Mouse (Mus musculus) midbrain, embryonic 12.5 days (tissue): ENCODE measurements at regions not wholly inside any gene's neighbourhood (a gene's known extent, or its start where the extent isn't known, plus 50 kb on each side); places are given as distances from the start of the nearest gene placed in this dataset.
A peak's percentile ranks its signal among the peaks of the same experiment; 100 is the strongest.
"Not testable (repeated sequence)": the region's sequence is repeated elsewhere in the genome, so short reads cannot be mapped to it uniquely, and the experiment has no call there.

Experiments used
- ATAC-seq: fragments of 200-750 bp; cut with Nextera tagmentation; 2 replicates; pipeline ENCODE4 v1.8.0; 2017; ENCODE audit warnings: low read depth, moderate TSS enrichment, moderate library complexity; ENCODE audit not compliant: low FRiP score
- H3K27ac ChIP-seq: fragments of 300-500 bp; sonication (generic); replicated peaks from 2 replicates; pipeline ENCODE4 v1.5.1; 2016; ENCODE audit warnings: mild to moderate bottlenecking
- H3K27me3 ChIP-seq: fragments of 300-500 bp; sonication (generic); 2 replicates; pipeline ENCODE4 v1.6.1; 2016; ENCODE audit warnings: mild to moderate bottlenecking
- H3K36me3 ChIP-seq: fragments of 300-500 bp; sonication (generic); 2 replicates; pipeline ENCODE4 v1.6.1; 2016
- H3K4me1 ChIP-seq: fragments of 300-500 bp; sonication (generic); 2 replicates; pipeline ENCODE4 v1.6.1; 2016
- H3K4me2 ChIP-seq: fragments of 300-500 bp; sonication (generic); replicated peaks from 2 replicates; pipeline ENCODE4 v1.6.1; 2016; ENCODE audit warnings: mild to moderate bottlenecking, moderate library complexity
- H3K4me3 ChIP-seq: fragments of 300-500 bp; sonication (generic); 2 replicates; pipeline ENCODE4 v1.5.1; 2016; ENCODE audit warnings: mild to moderate bottlenecking
- H3K9ac ChIP-seq: fragments of 300-500 bp; sonication (generic); replicated peaks from 2 replicates; pipeline ENCODE4 v1.6.1; 2016; ENCODE audit warnings: mild to moderate bottlenecking, moderate library complexity
- H3K9me3 ChIP-seq: fragments of 300-500 bp; sonication (generic); 2 replicates; pipeline ENCODE4 v1.6.1; 2016; ENCODE audit warnings: mild to moderate bottlenecking
- WGBS: fragments of 180-500 bp; shearing (Covaris S2); methylation state at CpG from one replicate; pipeline ENCODE4 v1.1.7; 2016; 5-methylcytosine and 5-hydroxymethylcytosine counted together

DNA sequence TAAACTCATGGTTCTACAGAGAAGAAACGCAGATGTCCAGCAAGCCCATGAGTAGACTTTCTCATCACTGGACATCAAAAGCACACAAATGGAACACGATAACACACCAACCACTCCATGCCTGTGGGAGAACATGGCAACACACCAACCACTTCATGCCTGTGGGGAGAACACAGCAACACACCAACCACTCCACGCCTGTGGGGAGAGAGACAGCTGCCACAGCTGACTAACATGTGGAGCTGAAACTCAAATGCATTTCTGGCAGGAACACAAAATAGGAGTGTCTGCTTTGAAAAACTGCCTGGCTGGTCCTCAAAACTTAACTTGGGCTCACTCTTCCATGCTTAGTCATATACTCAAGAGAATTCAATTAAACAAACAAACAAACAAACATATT is 88.4 kb upstream of the Prkcq start:
- ATAC-seq = no peak
- H3K9ac ChIP-seq = no peak overlapping the region
- no peaks in the 10 kb centered on the region for H3K27me3 ChIP-seq
- no peak overlapping the region for H3K27ac ChIP-seq
- no peaks in the 10 kb centered on the region for H3K9me3 ChIP-seq
- no peak overlapping the region for H3K4me2 ChIP-seq
- no peaks in the 10 kb centered on the region for H3K4me1 ChIP-seq
- H3K4me3 ChIP-seq = no peak overlapping the region
- WGBS = 89% methylated on average over 3 of the region's 3 CpGs
- H3K36me3 ChIP-seq = no peaks in the 10 kb centered on the region

DNA sequence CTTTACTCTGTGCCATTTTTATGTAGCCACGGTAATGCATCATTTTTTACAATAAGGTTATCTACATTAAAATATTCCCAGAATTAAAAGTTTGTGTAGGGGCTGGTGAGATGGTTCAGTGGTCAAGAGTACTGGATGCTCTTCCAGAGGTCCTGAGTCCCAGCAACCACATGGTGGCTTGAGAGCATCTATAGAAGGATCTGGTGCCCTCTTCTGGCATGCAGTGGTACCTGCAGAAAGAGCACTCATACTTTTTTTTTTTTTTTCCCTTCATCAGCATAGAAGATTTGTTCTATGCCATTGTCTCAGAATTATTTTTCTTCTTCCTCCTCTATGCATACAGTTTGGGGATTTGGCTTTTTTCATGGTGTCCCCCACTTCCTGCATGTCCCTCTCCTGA is 84.9 kb upstream of the Prkcq start:
- H3K27ac ChIP-seq = no peak overlapping the region
- H3K4me3 ChIP-seq = no peak overlapping the region
- no peaks in the 10 kb centered on the region for H3K36me3 ChIP-seq
- H3K27me3 ChIP-seq = no peaks in the 10 kb centered on the region
- no peak overlapping the region for H3K4me2 ChIP-seq
- H3K9ac ChIP-seq = no peak overlapping the region
- H3K9me3 ChIP-seq = no peaks in the 10 kb centered on the region
- no peaks in the 10 kb centered on the region for H3K4me1 ChIP-seq
- ATAC-seq = no peak
- 25% methylated on average over 1 of the region's 1 CpGs for WGBS

GRCm38 (mm10) chr2:11099834-11100622 is 71.9 kb upstream of the Prkcq start:
- not testable (repeated sequence) for H3K27me3 ChIP-seq, H3K27ac ChIP-seq, H3K4me1 ChIP-seq, H3K9ac ChIP-seq, H3K36me3 ChIP-seq, H3K9me3 ChIP-seq
- peak overlapping the region; percentile 43 for H3K4me2 ChIP-seq
- peak; percentile 91 for ATAC-seq
- 48% methylated on average over 34 of the region's 34 CpGs for WGBS
- peak overlapping the region; percentile 29 for H3K4me3 ChIP-seq

DNA sequence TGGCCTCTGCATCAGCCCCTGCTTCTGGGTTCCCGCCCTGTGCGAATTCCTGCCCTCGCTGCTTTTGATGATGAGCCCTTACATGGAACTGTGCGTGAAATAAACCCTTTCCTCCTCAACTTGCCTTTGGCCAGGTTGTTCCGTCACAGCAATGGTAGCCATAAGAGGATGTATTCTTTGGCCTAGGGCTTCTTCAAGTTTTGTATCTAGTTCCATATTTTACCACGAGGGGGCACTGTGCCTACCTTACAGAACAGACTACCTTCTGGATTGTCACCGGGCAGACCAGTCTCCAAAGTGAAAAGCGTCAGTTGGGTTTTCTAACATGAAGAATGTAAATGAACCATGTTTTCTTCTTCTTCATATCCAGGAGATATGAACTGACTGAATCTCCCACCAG is 58.7 kb upstream of the Prkcq start:
- Histone ChIP-seq H3K4me1 (no peaks in the 10 kb centered on the region), H3K4me3 (no peak overlapping the region), H3K9me3 (no peaks in the 10 kb centered on the region), H3K9ac (no peak overlapping the region), H3K27ac (no peak overlapping the region), H3K27me3 (no peaks in the 10 kb centered on the region), H3K36me3 (no peaks in the 10 kb centered on the region), H3K4me2 (no peak overlapping the region)
- ATAC-seq = no peak; the same call in 1 of the 2 replicates
- 47% methylated on average over 8 of the region's 8 CpGs for WGBS

GRCm38 (mm10) chr2:11118625-11119024 is 53.3 kb upstream of the Prkcq start:
- no peak overlapping the region for H3K4me2 ChIP-seq
- H3K27ac ChIP-seq = no peak overlapping the region
- no peaks in the 10 kb centered on the region for H3K27me3 ChIP-seq
- ATAC-seq = no peak
- no peak overlapping the region for H3K9ac ChIP-seq
- no peaks in the 10 kb centered on the region for H3K9me3 ChIP-seq
- H3K4me1 ChIP-seq = no peaks in the 10 kb centered on the region
- H3K36me3 ChIP-seq = no peaks in the 10 kb centered on the region
- WGBS = 94% methylated on average over 1 of the region's 1 CpGs
- no peak overlapping the region for H3K4me3 ChIP-seq

DNA sequence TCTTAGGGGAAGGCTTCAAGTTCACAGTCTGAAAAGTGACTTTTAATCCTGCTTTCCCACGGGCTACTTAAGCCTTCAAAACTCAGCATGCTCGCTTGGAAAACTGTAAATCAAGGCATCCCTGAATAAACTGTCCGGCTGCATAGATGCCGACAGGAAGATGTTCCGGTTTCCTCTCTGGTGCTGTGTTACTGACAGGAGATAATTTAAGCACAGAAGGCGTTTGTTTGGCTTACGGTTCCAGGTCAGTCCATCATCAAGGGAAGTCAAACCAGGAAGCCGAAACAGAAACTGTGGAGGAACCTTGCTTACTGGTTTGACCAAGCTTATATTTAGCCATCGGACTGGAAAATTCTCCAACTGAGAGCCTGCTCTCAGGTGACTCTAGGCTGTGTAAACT is 52.6 kb upstream of the Prkcq start:
- WGBS = 84% methylated on average over 9 of the region's 9 CpGs
- Histone ChIP-seq H3K4me1 (no peaks in the 10 kb centered on the region), H3K4me3 (no peak overlapping the region), H3K27me3 (no peaks in the 10 kb centered on the region), H3K36me3 (no peaks in the 10 kb centered on the region), H3K9ac (no peak overlapping the region), H3K27ac (no peak overlapping the region), H3K9me3 (no peaks in the 10 kb centered on the region), H3K4me2 (no peak overlapping the region)
- no peak for ATAC-seq
